Mouse (Mus musculus) frontal cortex, postnatal 10 days (tissue): Measurements from ENCODE around the gene Gm20388.

Source experiments
- DNase-seq, 2 experiments: peaks; one replicate each; pipeline ENCODE4 v3.0.0; 2022; ENCODE audit warnings: low spot score in 2 of 2, mixed read lengths in 1 of 2

Gm20388 gene

DNA sequence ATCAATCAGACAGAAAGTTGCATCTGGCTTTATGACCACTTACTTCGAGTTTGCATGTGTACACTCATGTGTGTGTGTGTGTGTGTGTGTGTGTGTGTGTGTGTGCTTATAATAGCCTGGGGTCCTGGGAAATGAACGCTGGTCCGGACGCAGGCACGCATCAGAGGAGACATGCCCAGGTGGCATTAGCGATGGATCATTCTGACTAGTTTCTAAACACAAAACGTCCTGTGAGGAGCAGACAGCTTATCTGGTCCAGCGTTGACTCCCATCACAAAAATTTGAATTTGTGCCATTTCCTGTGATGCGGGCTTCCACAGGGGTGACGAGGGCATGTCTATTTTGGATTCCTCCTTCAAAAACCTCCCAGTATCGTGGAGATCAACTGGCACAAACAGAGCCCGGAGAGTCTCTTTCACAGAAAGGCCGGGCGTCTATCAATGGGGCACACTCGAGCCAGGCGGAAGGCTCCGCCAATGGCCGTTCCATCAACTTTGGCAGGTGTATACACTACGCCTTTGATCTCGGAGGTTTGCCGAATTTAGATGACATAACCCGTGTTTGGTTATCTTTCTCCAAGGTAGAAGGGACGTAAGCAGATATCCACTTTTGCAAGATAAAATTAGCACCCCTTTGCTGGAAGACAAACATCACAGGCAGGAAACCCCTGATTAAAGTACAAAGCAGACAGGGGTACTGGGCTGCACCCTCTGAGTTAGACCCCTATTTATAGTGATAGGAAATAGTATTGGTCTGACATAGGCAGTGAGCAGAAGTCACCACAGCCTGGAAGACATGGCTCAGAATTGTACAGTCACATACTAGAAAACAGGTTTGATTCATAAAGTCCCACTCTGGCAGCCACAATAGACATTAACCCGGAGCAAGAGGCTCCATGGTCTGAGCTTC, 965.6 kb downstream of the Gm20388 start:
- DNase-seq: no peak

DNA sequence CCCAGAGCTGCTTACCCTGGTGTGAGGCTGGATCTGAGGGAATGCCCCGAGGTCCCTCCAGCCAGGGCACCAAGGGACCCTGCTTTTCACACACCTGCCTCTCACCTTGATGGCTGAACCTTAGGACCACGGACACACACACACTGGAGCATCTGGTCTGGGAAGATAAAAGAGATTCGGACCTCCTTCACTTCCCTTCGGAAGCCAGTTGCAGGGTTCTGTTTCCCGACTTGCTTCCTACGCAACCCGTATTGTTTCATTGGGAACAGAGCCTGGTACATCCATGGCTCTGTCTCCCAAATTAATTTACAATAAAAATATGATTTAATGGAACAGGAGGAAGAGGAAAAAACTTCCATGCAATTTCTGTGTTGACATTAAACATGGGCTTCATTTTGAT, 966.4 kb downstream of the Gm20388 start:
- no peak for DNase-seq

- no peak for DNase-seq
Measured at GRCm38 (mm10) chr8:120879928-120880327, 969.3 kb downstream of the Gm20388 start.

- DNase-seq: no peak
Measured at GRCm38 (mm10) chr8:120881634-120882033, 971.0 kb downstream of the Gm20388 start.

GRCm38 (mm10) chr8:120882657-120883056, 972.0 kb downstream of the Gm20388 start:
- DNase-seq: no peak

- no peak for DNase-seq
Measured at GRCm38 (mm10) chr8:120883369-120883768, 972.7 kb downstream of the Gm20388 start.

DNA sequence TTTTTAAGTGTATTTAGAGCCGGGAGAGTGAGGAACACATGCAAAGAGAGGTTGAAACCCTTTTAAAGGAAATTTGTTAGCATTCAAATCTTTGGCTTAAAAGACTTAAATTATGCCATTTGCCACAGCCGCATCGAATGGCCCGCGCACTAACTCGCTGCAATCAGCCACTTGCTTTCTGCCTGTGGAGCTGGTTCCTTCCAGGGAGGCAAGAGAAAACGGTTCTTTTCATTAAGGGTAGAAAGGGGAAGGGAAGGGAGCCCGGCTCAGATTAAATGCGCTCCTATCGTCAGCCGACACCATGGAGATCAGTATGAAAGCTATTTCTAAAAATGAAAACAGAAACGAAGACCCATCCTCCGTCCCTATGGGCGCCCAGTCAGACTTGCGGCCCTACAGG, 973.2 kb downstream of the Gm20388 start:
- DNase-seq: no peak

DNA sequence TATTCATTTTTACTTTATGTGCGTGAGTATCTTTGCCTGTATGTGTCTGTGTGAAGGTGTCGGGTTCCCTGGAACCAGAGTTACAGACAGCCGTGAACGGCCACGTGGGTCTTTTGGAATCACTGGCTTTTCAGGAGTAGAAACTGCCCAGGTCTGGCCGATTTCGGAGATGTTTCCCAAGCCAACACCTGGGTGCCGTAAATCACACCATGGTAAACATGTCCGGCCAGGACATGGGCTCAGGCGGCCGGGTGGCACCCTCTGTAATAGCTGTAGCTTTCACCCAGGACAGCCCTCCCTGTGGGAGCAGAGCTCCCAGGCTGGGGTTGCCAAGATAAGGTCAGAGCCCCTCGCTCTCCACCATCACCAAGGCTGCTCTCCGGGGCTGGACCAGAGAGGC, 974.2 kb downstream of the Gm20388 start:
- no peak for DNase-seq

GRCm38 (mm10) chr8:120887254-120887653, 976.6 kb downstream of the Gm20388 start:
- DNase-seq: no peak

DNA sequence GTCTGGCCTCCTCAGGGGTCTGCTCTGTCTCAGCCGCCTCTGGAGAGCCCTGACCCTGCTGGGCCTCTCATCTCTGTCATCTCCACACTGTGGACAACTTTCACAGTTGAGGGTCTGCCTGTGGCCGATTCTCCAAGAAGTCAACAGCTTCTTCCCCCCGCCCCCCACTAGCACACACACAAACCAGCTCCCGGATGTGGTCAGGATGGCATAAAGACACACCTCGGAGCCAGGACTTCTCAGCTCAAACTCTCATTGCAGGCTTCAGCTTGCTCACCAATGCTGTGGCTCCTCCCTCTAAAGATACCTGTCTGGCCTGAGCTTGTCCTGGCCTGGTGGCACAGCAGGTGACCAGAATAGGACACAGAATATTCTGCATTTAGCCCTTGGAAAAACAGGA, 977.4 kb downstream of the Gm20388 start:
- no peak for DNase-seq

GRCm38 (mm10) chr8:120889189-120889588, 978.5 kb downstream of the Gm20388 start:
- DNase-seq: no peak

GRCm38 (mm10) chr8:120890068-120890467, 979.4 kb downstream of the Gm20388 start:
- DNase-seq: no peak

- DNase-seq: no peak
Measured at GRCm38 (mm10) chr8:120895009-120895408, 984.4 kb downstream of the Gm20388 start.

DNA sequence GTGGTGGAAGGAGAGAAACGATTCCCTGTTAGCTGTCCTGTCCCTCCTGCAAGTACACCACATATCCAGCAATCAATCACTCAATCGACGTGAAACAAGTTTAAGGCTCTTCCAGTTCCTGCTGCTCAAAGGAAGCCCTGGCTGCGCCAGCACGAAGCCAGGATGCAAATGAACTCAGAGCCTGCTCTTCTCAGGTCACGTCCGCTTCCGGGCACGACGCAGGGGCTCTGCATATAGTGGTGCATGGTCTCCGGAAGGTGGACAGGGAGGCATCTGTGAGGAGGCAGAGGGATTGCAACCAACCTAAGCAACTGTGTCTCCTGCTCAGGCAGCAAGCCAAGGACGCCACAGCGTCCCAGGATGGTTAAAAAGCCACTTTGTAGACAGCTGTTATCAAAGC, 985.0 kb downstream of the Gm20388 start:
- no peak for DNase-seq

DNA sequence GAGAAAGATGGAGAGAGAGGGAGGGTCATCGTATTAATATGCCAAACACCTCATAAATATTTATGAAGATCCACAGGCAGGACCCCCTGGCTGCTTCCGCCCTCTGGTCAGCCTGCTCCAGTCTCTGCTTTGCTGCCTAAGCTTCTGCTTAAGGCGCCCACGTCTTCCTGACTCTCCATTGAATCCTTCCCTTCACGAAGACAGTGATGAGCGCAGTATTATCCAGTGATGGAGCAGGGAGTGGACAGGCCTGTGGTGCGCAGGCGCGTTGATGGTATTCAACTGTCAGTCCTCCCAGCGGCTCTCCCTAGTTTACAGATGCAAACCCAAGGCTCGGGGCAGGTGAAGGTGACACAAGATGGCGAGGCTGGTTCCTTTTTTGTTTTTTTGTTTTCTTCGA, 985.6 kb downstream of the Gm20388 start:
- DNase-seq: no peak

GRCm38 (mm10) chr8:120898008-120898407, 987.4 kb downstream of the Gm20388 start:
- peak; percentile 28 to 33 for DNase-seq

DNA sequence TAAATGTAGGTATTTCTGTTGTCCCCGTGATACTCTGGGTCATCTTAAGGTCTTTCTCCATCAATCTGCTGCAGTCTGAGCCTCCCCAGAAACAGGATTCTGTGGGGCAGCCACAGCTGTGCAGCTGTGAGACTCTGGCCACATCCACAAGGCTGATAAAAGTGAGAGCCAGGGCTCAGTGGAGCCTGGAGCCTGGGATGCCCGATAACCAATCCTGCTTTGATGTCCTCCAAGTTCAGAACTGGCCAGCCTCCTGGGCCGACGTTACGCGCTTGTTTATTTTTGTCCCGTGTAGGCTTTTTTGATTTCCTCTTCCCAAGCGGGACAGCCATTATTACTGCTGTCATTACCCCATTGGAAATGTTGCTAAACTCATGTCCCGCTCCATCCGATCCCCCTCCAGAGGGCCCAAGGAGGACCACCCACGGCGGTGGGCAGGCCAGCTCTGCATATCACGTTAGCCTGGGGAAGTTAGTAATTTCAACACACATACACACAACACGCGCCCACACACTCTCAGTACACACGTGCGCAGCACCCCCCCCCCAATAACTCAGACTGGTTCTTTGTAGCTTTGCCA, 988.3 kb downstream of the Gm20388 start:
- no peak for DNase-seq

DNA sequence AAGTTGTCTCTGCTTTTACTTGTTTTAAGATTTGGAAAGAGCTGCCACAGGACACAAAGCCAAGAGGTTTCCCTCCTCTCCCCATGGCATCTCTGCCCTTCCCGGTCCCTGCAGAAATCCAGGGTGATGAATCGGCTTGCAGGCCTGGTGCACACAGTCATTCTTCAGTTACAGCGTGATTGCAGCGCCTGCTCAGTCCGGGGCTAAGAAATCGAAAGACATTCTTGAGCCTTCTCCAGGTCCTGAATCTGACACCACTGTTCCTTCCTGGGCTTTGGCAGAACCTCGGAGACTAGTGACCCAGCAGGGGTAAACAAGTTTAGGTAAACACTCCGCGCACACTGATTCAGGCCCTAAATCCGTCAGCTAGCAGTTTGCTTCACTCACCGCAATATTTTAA, 991.7 kb downstream of the Gm20388 start:
- DNase-seq: no peak

DNA sequence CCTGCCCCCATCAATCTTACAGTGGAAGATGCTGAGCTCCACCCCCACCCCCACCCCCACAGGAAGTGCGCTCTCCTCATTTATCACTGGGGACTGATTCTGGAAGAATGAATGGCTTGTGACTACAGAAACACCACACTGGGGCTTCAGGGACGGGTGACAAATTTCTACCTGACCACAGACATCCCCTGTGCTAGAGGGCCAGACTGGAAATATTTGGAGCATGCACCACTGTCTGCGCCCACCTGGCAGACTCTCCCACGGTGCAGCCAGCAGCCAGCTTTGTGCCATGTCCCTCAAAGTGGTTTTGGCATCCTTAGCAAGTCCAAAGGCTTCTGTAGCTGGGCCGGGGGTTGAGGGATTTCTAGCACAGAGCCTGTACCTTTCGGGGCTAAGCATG, 997.0 kb downstream of the Gm20388 start:
- no peak for DNase-seq

DNA sequence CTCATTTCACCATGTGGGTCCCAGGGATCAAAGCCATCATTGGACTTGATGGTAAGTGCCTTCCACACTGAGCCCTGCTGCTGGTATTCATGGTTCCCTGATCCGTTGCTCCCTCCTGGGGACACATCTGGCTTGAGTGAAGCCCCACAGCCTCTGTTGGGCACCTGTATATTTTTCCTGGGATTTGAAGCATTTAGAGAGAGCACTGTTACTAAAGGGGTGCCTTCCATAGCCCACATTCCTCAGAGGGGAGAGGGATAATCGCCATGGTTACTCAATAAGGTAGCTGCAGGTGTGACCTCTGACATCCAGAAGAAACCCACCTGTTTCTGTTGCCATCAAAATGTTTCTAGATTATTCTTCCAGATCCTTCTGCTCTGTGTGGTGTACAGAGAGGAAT, 1000.3 kb downstream of the Gm20388 start:
- no peak for DNase-seq

- DNase-seq: no peak
Measured at GRCm38 (mm10) chr8:120912463-120912862, 1001.8 kb downstream of the Gm20388 start.

- peak in 1 of 2 experiments; percentile 10 for DNase-seq
Measured at GRCm38 (mm10) chr8:120916831-120917435, 1006.3 kb downstream of the Gm20388 start.

DNA sequence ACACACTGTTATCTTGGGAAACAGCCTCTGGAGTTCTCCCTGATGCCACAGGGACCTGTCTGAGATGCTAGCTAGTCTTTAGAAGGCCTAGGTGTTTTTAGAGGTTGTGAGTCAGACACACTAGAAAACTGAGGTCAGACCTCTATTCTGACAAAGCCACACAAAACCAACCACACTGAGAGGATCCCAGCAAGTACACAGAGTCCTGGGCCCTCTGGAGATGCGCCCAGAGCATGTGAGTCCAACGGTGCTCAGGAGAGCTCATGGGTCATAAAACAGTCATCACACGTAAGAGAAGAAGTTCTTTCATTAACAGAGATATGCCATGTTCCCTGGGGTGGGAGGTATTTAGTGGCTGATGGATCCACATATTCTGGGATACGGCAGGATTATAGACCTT, 1009.9 kb downstream of the Gm20388 start:
- no peak for DNase-seq
